Comparison of ENCODE assay signal across 8 mouse cellular contexts in the genomic region with DNA sequence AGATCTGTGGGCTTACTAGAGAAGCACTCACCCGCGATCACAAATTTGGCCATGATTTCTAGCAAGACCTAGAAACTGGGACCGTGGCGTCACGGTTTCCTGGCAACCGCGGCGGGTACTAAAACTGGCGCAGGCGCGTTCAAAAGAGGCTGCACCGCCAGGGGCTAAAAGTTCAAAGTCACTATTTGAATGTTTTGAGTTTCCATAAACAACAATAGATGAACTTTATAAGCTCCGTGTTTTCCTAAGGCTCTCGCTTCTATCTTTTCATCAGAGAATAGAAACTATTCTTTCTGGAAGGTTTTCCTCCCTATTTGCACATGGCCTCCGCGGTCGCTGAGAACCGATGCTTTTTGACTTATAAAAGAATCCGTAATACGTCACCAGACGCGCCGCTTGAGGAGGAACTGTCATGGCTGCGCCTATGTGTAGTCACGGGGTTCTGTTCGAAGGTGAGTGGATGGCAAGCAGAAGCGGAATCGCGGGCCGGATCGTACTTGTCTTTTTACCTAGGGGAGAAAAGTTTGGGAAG. TPM values are rescaled to one million over a fixed set of nuclear protein-coding genes. Genes with fewer than 3 reads are reported as not detected.
DNase-seq lines count a peak whose midpoint lies in the region; ATAC-seq and TF ChIP-seq lines count a peak whose summit lies in the region.

A gene (minus strand): TSS at position 79 of the 532 bp plus-strand sequence.
A gene (plus strand): TSS at position 375 of the 532 bp plus-strand sequence.

- WGBS in kidney, embryonic 14.5 days: under 1% methylated on average over 31 of the region's 31 CpGs
- under 1% methylated on average over 31 of the region's 31 CpGs for WGBS in limb, embryonic 15.5 days

- no peak for TF ChIP-seq POLR2A in bone marrow macrophage, adult 2 months (IDR thresholded peaks at IDR 0.05; ENCODE audit: borderline replicate concordance, low read depth, low read length)
- peak; percentile 49 for TF ChIP-seq POLR2A in embryonic fibroblast, embryonic 13.5 days (IDR thresholded peaks at IDR 0.05; ENCODE audit: low read depth, low read length)

- peaks cover 8% of the 10 kb centered on the region for H3K4me1 ChIP-seq in bone marrow macrophage, adult 2 months (ENCODE audit: control insufficient read depth, insufficient read depth, low read length)
- H3K4me1 ChIP-seq in embryonic fibroblast, embryonic 13.5 days (ENCODE audit: control insufficient read depth, insufficient read depth, low read length): peaks cover 3% of the 10 kb centered on the region
- H3K4me1 ChIP-seq in kidney, embryonic 14.5 days (ENCODE audit: control insufficient read depth, insufficient read depth, low read length): peaks cover 4% of the 10 kb centered on the region
- H3K4me1 ChIP-seq in limb, embryonic 15.5 days: peaks cover 10% of the 10 kb centered on the region; the same call in 1 of the 2 replicates

- ATAC-seq in kidney, embryonic 14.5 days (ENCODE audit: low FRiP score, low TSS enrichment): peak; percentile 96
- peak; percentile 82; the same call in 1 of the 2 replicates for ATAC-seq in limb, embryonic 15.5 days (ENCODE audit: insufficient number of reproducible peaks, low FRiP score, low TSS enrichment, low read depth)

- no peaks in the 10 kb centered on the region for H3K27me3 ChIP-seq in kidney, embryonic 14.5 days (ENCODE audit: control insufficient read depth, insufficient read depth, low read length)
- H3K27me3 ChIP-seq in limb, embryonic 15.5 days: peaks cover 7% of the 10 kb centered on the region; the same call in 1 of the 2 replicates

- H3K36me3 ChIP-seq in kidney, embryonic 14.5 days (ENCODE audit: control insufficient read depth, insufficient read depth, low read length): no peaks in the 10 kb centered on the region
- H3K36me3 ChIP-seq in limb, embryonic 15.5 days: no peaks in the 10 kb centered on the region

- H3K4me2 ChIP-seq in kidney, embryonic 14.5 days (replicated peaks; ENCODE audit: low read depth, low read length): peak within 1 kb of the TSS; percentile 59
- H3K4me2 ChIP-seq in limb, embryonic 15.5 days: peak within 1 kb of the TSS; percentile 45

- no peak within 1 kb of the TSS for H3K27ac ChIP-seq in bone marrow macrophage, adult 2 months (ENCODE audit: insufficient read depth, low read depth, low read length)
- no peak within 1 kb of the TSS for H3K27ac ChIP-seq in embryonic fibroblast, embryonic 13.5 days (ENCODE audit: insufficient read depth, low read length)
- no peak within 1 kb of the TSS for H3K27ac ChIP-seq in kidney, embryonic 14.5 days (ENCODE audit: low read depth, low read length)
- H3K27ac ChIP-seq in limb, embryonic 15.5 days: no peak within 1 kb of the TSS

- no peak for TF ChIP-seq CTCF in bone marrow macrophage, adult 2 months (IDR thresholded peaks at IDR 0.05; ENCODE audit: low read depth, low read length)
- no peak for TF ChIP-seq CTCF in embryonic fibroblast, embryonic 13.5 days (IDR thresholded peaks at IDR 0.05; ENCODE audit: borderline replicate concordance, insufficient read depth, low read length)

- peak; percentile 96 for DNase-seq in 3T3-L1 (ENCODE audit: low read depth, low spot score)
- peak; percentile 90 to 94 for DNase-seq in heart, adult 9 months (ENCODE audit: low spot score in 2 of 2)
- DNase-seq in monocyte, adult 2 months (ENCODE audit: low read depth in 1 of 2, low spot score in 2 of 2): peak; percentile 69 to 78
- DNase-seq in spleen, postnatal 36 days (ENCODE audit: low spot score in 2 of 2): peak; percentile 81 to 85

- H3K9me3 ChIP-seq in kidney, embryonic 14.5 days (ENCODE audit: control insufficient read depth, low read length): no peaks in the 10 kb centered on the region
- H3K9me3 ChIP-seq in limb, embryonic 15.5 days: no peaks in the 10 kb centered on the region

- H3K4me3 ChIP-seq in bone marrow macrophage, adult 2 months (ENCODE audit: insufficient read depth, low read length): peak within 1 kb of the TSS; percentile 90
- H3K4me3 ChIP-seq in embryonic fibroblast, embryonic 13.5 days (ENCODE audit: insufficient read depth, low read length): peak within 1 kb of the TSS; percentile 70
- peak within 1 kb of the TSS; percentile 75 for H3K4me3 ChIP-seq in kidney, embryonic 14.5 days (ENCODE audit: low read length)
- peak within 1 kb of the TSS; percentile 72 for H3K4me3 ChIP-seq in limb, embryonic 15.5 days

- peak within 1 kb of the TSS; percentile 71 for H3K9ac ChIP-seq in kidney, embryonic 14.5 days (ENCODE audit: low read depth, low read length)
- H3K9ac ChIP-seq in limb, embryonic 15.5 days: peak within 1 kb of the TSS; percentile 52

RNA-seq across cellular contexts. Expression of the first gene that starts in this region (rescaled TPM):
- polyA plus RNA-seq in bone marrow macrophage, adult 2 months (2012; ENCODE audit: insufficient read depth, insufficient read length, missing spikeins): not detected in 2 replicates
- not detected in 2 replicates for polyA plus RNA-seq in embryonic fibroblast, embryonic 13.5 days (2011; ENCODE audit: insufficient read length, low read depth, missing spikeins)
- not detected in 2 replicates for polyA plus RNA-seq in kidney, embryonic 14.5 days (2014; fragmentation: Nextera tagmentation; extraction: Ambion mirVana)
- polyA plus RNA-seq in limb, embryonic 15.5 days (2015; fragmentation: Nextera tagmentation; extraction: Ambion mirVana): not detected in 2 replicates

RNA-seq across cellular contexts. Expression of the second gene that starts in this region (rescaled TPM):
- 17.0 and 22.3 TPM in 2 replicates for polyA plus RNA-seq in bone marrow macrophage, adult 2 months (2012; ENCODE audit: insufficient read depth, insufficient read length, missing spikeins)
- 26.1 and 32.1 TPM in 2 replicates for polyA plus RNA-seq in embryonic fibroblast, embryonic 13.5 days (2011; ENCODE audit: insufficient read length, low read depth, missing spikeins)
- 58.9 and 81.5 TPM in 2 replicates for polyA plus RNA-seq in kidney, embryonic 14.5 days (2014; fragmentation: Nextera tagmentation; extraction: Ambion mirVana)
- 41.3 and 43.7 TPM in 2 replicates for polyA plus RNA-seq in limb, embryonic 15.5 days (2015; fragmentation: Nextera tagmentation; extraction: Ambion mirVana)
